Mouse (Mus musculus) adrenal gland, postnatal 25 days (tissue): ENCODE data around the gene Mvb12a. TPM values are rescaled to one million over a fixed set of nuclear protein-coding genes. Genes with fewer than 3 reads are reported as not detected.

ENCODE experiments used
- DNase-seq: peaks from one replicate; pipeline ENCODE4 v3.0.0; 2021; ENCODE audit warnings: mixed read lengths
- long read RNA-seq: library from polyadenylated mRNA; stranded (forward); transcript quantifications from one replicate; pipeline ENCODE4 v2.0.0, GENCODE M21; 2021
- total RNA-seq: library from RNA; stranded (reverse); gene quantifications from 2 replicates; pipeline ENCODE4 v1.2.3, GENCODE M21; 2021

Gene Mvb12a
- 62.3 and 73.7 TPM in 2 replicates for total RNA-seq
- long read RNA-seq, transcript Mvb12a-201 (9 exons, 1,062 nt): major isoform, 43 of 85 reads
- long read RNA-seq, partial matches to known transcripts: 25 of 85 reads
- long read RNA-seq, other reads (novel, unspliced or antisense): 12 of 85 reads

DNA sequence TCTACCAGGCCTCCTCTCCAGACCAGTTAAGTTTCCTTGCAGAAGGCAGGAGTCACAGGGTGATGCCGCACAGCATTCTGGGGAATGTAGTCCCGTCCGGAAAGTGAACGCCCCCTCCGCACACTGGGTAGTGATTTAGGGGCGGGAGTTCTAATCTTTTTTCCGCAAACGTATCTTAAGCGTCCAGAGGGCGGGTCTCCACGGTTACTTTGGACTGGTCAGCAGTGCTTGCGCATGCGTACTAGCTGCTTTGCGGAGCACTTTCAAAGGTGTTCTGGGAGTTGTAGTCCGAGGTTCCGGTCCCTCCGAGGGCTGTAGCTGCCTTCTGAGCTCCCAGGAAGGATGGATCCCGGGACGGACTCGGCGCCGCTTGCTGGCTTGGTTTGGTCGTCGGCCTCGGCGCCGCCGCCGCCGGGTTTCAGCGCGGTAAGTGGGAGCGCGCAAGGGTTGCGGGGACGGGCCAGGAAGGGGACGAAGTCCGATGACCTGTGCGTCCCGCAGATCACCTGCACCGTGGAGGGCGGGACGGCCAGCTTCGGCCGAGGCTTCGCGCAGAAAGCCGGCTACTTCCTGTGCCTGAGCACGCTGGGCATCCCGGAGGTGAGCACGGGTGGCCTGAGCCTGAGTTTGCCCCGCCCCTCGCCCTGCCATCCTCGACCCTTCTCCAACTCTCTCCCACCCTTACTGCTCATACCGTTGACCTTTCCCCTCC is at the start of gene Mvb12a:
Gene Mvb12a (plus strand): TSS at position 291 of the 712 bp plus-strand sequence.
- DNase-seq: peak; percentile 92

DNA sequence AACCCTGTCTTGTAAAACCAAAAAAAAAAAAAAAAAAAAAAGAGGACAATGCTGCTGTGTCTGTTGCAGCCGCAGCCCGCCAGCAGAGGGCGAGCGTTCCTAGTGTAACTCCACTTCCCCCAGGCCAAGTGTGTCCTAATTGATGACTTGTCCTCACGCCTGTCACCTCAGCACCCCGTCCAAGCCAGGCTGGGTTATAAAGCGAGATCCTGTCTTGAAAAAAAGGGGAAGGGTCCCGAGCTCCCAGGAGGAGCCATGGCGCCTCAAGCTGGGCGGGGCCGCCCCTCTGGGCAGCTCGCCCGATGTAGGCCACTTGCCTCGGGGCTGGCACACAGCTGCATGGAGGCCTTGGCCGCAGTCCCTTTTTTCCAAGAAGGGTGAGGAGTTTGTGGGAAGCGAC is 47.7 kb upstream of the Mvb12a start:
- DNase-seq: peak; percentile 91

DNA sequence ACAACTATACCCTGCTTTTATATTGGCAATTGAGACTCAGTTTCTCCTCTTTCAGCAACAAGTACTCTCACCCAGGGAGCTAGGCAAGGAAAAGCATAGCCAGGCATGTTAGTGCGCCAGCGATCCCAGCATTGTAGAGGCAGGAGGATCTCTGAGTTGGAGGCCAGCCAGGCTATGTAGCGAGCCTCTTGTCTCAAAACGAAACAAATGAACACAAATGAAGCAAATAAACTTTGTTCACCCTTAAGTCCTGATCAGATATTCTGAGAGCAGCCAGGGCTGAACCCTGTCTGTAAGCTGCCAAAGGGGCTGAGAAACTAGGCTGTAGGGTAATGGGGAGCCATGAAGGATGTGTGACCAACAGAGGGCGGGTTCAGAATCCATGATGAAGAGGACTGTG is 46.9 kb upstream of the Mvb12a start:
- DNase-seq: no peak

DNA sequence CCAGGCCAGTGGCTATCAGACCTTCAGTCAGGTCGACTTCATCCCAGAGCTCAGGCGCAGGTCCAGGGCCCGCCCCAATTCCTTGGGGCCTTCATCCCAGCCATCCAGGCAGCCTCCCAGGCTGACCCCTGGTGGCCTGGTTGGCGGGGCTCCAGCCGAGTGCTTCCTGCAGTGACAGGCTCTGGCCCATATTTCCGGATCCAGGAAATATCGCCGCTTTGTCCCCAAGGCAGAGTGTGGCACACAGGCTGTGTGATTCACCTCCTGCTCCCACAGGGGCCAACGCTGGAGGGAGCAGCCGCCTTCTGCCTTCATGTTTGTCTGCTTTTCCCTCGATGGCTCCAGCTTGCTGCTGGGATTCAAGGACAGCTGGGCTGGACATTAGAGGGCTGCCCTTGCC is 46.2 kb upstream of the Mvb12a start:
- peak; percentile 97 for DNase-seq

DNA sequence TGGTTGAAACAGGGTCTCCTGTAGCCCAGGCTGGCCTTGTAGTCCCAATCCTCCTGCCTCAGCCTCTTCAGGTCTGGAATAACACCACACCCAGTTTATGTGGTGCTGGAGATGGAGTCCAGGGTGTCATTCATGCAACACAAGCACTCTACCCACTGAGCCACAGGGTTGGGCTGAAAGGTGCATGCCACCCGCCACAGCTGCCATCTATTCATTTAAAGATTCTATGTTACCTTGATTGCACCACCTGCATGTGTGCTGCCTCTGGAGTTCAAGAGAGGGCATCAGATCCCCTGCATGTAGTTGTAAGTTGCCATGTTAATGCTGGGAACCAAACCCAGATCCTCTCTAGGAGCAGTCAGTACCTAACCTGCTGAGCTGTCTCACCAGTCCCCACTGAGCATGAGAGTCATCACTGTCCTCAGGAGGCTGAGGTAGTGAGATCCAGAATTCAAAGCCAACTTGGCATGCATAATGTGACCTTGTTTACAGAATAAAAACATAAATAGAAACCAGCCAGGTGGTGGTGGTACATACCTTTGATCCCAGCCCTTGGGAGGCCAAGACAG is 45.6 kb upstream of the Mvb12a start:
- DNase-seq: no peak

DNA sequence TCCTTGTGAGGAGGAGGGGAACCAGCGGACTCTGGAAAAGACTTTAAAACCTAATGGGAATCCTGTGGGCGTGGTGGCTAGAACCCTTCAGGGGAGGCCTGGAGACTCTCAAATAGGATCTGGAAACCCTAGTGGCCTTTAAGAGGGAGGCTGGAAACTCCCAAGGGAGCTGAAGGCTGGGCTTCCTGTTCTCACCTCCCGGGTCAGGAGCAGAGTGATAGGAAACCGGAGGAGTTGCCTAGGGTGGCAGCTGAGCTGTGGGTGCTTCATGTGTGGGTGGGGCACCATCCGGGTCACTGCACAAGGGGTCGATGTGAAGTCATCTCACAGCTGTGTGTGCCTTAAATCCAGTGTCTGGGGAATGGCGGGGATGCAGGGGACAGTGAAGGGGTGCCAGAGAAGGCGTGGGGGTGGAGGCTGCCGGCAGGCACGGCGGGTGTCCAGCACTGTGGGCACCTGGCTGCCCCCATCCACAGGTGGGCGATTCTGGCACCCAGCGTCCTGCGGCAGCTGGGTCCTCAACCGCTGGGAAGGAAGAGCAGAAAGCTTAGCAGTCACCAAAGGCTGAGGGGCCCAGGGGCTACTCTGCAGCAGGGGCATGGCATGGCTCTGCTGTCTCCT is 44.7 kb upstream of the Mvb12a start:
- peak; percentile 43 for DNase-seq

DNA sequence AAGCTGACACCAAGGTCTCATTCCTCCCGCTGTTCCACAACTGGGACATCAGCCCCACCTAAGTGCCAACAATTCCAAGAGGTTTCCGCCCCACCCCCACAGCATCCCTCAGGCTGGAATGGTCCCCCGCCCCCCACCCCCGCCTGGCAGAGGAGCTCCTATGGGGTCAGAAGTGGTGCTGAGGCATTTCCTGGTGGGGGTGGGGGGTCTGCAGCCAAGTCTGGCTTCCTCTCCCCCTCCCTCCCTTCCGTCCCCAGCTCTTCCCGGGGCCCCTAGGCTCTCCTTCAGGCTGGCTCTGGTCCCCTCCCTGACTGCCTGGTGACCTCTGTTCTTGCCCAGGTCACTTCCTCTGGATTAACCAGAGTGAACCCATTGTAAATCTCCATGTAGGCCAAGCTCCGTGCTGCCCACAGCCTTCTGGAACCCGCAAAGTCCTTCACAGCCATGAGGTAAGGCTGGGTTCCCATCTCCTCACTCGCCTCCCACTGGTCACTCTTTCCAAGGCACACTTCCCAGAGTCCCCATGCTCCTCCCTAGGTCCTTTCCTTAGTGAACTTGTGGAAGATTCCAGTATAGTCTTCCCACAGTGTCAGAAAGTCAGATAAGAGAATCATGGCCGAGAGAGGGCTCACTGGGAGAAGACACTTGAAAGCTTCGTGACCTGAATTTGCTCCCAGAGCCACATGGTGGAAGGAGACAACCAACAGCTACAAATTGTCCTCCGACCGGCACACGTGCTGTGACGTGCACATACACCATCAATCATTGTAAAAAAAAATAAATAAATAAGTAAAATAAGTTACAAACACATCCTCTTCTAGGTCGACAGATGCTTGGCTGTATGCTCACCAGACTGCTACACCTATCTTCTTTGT is 43.7 kb upstream of the Mvb12a start:
- DNase-seq: peak; percentile 38

DNA sequence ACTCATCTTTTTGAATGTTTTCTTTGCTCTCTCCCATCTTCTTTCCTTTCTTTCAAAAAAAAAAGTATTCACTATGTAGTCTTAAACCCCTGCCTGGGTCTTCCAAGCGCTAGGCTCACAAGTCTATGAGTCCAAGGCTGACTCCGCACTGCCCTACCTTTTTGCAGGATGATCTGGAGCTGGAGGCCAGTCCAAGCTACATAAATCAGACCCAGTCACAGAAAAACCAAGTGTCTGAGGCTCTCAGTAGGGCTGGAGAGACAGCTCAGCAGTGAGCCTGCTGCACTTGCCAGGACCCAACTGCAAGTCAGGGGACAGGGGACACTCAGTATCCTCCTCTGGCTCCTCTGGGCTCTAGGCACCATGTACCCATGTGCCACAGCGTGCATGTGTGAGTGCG is 38.4 kb upstream of the Mvb12a start:
- DNase-seq: no peak

DNA sequence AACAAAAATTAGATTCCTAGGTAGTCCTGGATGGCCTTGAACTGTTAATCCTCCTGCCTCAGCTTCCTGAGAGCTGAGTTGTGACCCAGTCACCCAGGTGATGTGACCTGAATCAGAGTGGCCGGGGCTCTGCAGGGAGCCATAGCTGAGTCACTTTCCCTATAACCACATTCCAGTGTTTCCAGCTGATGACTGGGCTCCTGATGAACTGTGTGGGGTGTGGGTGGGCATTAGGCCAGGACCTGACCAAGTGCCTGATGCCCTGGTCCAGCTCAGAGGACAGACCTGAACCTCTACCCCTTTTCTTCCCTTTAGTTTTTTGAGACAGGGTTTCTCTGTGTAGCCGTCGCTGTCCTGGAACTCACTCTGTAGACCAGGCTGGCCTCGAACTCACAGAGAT is 37.4 kb upstream of the Mvb12a start:
- no peak for DNase-seq

DNA sequence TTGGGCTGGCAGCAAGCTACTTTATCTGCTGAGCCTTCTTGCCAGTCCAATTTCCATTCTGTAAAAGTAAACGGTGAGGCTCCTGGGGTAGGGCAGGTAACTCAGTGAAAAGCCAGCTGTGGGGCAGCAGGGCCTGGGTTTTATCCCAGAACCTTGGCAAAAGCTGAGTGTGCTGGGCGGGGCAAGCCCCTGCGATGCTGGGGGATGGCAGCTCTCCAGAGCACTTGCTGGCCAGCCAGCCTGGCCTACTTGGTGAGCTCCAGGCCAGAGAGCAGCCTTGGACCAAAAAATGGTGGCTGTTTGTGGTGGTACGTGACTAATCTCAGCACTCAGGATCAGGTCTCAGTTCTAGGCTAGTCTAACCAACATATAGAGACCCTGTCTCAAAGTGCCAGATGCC is 36.7 kb upstream of the Mvb12a start:
- peak; percentile 50 for DNase-seq

DNA sequence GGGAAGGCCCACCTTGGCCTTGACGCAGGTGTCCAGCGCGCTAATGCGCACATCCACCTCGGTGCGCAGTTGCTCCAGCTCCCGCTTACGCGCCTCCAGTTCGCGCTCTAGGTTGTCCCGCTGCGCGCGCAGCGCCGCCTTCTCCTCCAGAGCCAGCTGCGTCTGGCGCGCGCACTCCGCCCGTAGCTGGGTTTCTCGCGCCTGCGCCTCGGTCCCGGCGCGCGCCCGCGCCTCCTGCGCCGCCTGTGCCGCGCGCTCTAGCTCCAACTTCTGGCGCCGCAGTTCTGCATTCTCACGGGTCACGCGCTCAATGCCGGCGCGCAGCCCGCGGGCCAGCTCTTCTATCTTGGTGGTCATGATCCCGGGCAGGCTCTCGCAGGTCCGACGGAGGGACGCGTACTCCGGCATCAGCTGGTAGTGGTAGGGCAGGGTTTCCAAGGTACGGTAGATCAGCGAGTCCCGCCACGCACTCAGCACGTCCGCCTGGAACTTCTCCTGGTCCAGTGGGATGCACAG is 35.1 kb upstream of the Mvb12a start:
- DNase-seq: peak; percentile 85

DNA sequence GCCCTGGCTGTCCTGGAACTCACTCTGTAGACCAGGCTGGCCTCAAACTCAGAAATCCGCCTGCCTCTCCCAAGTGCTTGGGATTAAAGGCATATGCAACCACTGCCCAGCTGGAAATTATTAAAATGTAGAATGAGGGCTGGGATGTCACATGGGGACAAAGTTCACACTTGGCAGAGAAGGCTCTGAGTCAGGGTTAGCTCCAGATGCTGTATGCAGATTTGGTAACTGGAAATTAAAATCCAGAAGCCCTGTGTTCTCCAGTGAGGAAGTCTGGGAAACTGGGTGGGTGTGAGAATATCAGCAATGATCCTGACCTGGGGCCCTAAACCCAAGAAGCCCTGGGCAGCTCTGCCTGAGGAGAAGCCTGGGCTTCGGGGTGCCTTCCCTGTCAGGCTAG is 33.4 kb upstream of the Mvb12a start:
- DNase-seq: no peak

DNA sequence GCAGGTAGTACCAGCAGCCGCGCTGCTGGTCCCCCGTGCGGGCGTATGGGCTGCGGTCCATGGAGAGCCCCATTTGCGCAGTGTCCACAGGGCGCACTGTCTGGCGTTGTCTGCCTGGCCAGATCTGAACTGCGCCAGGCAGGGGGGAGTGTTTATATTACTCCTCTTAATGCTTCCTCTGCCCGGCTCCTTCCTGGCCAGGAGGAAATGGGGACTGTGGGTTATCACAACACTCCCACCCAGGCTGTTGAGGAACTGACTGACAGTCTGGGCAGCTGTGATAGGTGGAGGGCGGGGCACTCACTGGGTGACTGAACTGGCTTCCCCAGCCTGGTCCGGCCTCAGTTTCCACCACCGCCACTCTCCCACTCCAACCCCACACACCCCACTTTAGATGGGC is 31.1 kb upstream of the Mvb12a start, which contains the start of gene Plvap:
Gene Plvap (minus strand): TSS at position 109 of the 400 bp plus-strand sequence.
- DNase-seq: no peak

DNA sequence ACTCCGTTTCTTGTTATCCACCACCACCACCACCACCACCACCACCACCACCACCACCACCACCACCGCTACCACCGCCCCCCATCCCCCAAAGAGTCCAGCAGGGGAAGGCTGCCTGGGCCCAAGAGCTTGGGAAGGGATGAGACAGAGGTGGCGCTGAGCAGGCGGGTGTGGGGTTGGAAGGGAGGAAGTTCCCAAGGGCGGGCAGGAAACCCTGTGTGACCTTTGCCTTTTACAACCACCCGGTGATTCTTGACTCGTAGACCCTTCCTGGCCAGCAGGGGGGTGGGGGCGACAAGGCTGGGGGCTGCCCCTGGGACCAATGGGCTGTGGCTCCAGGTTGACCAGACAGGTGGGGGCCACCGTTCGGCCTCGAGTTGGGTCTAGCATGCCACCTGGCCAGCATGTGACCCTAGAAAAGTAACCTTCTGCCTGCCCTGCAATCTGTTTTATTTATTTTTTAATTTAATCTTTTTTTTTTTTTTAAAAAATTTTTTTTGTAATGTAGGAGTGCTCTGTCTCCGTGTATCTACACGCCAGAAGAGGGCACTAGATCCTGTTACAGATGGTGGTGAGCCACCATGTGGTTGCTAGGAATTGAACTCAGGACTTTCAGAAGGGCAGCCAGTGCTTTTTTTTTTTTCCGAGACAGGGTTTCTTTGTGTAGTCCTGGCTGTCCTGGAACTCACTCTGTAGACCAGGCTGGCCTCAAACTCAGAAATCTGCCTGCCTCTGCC is 29.5 kb upstream of the Mvb12a start:
- DNase-seq: no peak

DNA sequence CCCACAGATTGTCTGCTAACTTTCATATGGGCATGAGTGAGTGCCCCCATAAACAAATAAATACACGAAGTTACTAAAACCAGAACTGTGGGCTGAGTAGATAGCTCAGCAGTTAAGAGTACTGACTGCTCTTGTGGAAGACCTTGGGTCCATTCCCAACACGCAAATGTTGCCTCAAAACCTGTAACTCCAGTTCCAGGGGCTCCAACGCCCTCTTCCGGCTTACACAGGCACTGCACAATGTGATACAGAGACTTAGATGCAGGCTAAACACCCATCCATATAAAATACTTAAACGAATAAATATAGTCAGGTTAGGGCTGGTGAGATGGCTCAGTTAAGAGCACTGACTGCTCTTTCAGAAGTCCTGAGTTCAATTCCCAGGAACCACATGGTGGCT is 27.7 kb upstream of the Mvb12a start:
- no peak for DNase-seq

DNA sequence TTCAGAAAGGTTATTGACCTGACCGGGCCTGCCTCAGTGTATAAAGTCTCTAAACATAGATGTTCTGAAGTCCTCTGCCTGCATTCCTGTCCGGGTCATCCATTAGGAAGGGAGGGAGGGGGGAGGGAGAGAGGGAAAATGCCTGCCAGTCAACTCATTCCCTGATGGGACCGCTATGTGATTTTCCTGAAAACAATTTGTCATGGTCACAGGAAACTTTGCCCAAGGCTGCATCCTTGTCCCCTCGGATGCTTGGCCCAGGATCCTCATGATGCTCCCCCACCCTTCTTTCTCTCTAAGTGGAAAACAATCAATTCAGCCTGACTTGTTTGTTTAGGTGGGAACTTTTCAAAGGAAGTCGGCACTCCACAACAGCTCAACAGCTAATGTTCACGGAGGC is 25.9 kb upstream of the Mvb12a start:
- no peak for DNase-seq

DNA sequence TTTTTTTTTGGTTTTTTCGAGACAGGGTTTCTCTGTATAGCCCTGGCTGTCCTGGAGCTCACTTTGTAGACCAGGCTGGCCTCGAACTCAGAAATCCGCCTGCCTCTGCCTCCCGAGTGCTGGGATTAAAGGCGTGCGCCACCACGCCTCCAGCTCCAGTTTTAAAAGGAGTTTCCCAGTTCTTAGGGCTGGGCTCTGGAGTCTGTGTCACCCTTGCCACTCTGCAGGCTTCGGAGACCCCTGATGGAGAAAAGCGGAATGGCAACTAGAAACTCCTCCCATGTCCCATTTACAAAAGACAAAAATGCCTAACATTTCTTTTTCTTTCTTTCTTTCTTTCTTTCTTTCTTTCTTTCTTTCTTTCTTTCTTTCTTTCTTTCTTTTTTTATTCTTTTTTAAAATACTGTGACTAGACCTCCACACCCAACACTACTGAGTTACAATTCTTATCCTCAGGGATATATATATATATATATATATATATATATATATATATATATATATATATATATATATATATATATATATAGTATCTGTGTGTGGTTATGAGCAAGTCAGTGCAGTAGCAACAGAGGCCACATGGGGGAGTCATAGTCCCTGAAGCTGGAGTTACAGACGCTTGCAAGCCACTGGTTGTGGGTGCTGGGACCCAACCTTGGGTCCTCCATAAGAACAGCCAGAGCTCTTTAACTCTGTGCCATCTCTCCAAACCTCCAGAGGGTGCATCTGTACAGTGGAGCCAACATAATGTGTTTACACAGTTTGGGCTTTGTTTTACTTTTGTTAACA is 23.5 kb upstream of the Mvb12a start:
- DNase-seq: peak; percentile 60

DNA sequence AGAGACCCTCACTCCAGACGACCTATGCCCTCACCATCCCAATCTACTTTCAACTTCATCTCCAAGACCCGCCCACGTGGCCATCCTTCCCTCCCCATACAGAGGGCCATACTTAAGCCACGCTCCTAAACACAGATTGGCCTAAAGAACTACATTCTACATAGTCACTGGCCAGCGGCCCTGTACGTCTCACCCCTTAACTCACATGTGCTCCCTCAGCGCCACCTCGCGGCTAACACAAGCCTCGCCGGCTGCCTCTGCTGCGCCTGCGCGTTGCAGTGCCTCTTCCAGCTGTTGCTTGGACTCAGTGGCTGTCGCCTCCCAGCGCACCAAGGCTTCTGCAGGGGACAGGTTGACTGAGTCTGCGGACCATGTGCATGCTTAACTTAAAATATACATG is 21.1 kb upstream of the Mvb12a start:
- DNase-seq: peak; percentile 94

DNA sequence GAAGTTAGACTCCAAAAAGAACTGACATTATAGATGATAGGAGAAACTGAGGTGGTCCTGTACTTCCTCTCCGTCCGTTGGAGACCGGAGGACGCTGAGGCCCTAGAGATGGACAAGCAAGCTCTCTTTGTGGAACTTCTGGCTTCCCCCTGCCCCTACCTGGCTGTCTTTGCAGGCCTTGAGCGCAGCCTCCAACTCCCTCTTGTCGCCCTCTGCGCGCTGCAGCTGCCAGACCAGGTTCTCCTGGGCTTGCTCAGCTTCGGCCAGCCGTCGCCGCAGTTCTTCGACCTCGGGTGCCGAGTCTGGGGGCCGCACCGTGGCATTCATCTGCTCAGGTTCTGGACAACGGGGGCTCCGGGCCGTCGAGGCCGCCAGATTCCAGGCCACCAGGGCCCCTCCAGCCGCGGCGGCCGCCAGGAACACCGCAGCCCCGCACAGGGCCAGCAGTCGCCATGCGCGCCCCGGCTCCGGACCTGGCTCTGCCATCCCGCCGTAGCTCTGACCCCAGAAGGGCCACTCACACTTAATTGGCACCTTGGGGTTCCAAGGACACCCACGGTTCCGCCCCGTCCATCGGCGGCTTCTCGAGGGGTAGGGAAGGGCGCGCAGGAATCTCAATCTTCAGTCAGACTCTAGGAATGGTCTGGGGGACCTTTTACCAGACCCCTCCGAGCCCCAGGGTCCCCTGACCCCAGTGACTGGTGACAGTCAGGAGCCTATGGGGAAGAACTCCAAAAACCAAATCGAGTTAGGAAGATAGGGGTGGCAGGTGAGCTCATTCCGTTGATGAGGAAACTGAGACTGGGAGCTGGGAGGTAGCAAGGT is 17.3 kb upstream of the Mvb12a start, which contains the start of gene Ccdc194:
Gene Ccdc194 (minus strand): TSS at position 486 of the 825 bp plus-strand sequence.
- DNase-seq: no peak

DNA sequence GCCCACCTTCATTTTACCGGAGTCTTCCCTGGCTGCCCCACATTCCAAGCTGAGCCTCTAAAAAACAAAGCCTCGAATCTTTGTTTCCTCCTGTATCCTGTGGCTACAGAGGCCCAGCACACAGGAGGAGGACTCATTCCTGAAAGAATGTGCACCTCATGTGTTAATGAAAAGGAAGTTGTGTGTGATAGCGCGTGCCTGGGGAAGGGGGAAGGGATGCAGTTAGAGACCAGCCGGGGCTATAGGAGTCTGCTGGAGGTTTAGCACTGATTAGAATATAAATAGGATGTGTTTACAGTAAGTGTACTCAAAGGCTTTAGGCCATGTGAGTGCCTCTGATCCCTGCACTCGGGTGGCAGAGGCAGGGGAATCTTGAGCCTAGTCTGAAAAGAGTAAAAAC is 16.4 kb upstream of the Mvb12a start:
- DNase-seq: no peak
